Mouse (Mus musculus) kidney, postnatal 10 days (tissue): ENCODE data around the gene Hsd17b13.
"Not testable (repeated sequence)": the region's sequence is repeated elsewhere in the genome, so short reads cannot be mapped to it uniquely, and the experiment has no call there.

ENCODE experiments used
- DNase-seq: peaks from one replicate; pipeline ENCODE4 v3.0.0; 2021; ENCODE audit warnings: mixed read lengths

The Hsd17b13 gene

GRCm38 (mm10) chr5:103980705-103981560 is 3.7 kb upstream of the Hsd17b13 start:
- peak; percentile 32 for DNase-seq

DNA sequence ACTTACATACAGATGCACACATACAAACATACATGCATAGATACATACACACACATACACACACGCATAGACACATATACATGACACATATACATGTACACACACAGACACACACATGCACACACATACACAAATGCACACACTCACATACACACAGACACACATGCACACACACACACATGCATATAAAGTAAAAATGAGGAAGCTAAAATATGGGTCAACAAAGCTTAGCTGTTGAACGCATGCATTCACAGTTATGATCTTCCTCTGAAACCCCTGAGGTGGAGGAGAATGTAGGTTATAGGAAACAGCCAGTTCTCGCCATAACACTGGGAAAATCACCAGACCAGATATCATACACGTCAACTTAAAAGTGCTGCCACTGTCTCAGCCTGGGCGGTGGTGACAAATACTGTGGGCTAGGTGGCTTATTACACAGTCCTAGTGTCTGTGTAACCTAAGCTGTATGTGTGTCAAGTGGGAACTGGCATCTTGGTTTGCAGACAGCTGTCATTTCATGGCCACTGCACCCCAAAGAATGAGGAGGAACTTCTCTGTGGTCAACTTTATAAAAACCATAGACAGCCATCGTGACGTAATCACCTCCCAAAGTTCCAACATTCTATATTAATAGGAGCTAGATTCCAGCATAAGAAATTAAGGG is 829 bp upstream of the Hsd17b13 start:
- no peak for DNase-seq

- no peak for DNase-seq
Measured at GRCm38 (mm10) chr5:103975736-103976135, 1.5 kb downstream of the Hsd17b13 start.

- DNase-seq, result peak; percentile 18
Measured at GRCm38 (mm10) chr5:103972801-103973200, 4.4 kb downstream of the Hsd17b13 start.

DNA sequence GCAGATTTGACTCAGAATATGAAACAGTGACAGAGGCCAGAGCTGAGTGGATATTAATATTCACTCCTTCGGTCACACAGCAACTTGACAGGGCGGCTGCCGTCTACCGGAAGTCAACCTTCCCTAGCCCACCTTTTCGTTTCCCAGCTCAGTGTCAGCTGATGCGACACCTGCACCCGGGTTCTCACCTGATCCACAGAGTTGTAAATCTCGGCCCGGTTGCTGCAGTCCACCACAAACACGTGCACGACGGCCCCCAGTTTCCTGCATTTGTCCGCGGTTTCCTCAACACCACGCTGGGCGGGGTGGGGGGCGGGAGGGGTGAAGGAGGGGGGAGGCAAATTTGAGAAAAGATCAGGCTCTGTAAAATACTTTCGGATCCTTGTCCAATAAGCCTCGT is 4.8 kb downstream of the Hsd17b13 start:
- DNase-seq, result peak; percentile 26

GRCm38 (mm10) chr5:103971051-103971450 is 6.2 kb downstream of the Hsd17b13 start:
- no peak for DNase-seq

DNA sequence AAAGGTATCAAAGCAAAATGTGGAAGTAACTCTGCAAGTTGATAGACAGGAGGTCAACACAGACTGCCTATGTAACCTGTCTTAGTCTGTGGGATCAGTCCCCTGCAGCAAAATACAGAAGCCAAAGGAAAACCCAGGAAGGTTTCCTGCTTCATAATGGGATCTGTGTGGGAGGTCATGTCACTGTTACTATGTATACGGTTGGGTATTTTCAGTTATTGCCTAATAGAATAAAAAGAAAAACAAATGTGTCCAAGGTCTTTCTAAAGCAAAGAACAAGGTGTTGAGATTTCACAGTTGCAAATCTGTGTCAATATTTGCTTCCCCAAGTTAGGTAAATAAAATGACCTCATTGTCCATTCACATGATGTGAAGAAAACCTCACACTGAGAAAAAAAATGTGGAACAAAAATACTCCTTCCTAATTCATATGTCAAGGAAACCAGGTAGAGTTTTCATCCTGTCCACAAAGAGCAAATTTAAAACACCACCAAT is 14.2 kb downstream of the Hsd17b13 start:
- DNase-seq, result no peak

DNA sequence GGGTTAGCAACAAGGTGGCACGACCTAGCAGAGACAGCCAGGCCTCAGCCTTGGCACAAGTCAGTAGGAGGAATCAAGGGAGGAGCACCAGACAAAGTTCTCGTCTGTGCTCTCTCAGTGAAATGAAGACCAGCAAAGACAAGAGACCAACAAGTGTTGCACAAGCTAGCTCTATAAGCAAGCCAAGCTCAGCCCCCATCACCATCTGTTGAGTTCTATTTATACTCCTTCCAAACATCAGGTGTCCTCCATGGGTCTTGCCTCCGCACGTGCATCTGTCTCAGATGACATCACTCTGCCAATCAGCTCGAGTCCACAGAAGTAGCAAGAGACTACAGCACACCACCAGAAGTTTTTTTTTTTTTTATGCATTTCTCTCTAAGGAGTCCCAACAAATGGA is 22.6 kb downstream of the Hsd17b13 start:
- DNase-seq, result no peak

- DNase-seq, result no peak
Measured at GRCm38 (mm10) chr5:103953135-103954083, 23.8 kb downstream of the Hsd17b13 start.

DNA sequence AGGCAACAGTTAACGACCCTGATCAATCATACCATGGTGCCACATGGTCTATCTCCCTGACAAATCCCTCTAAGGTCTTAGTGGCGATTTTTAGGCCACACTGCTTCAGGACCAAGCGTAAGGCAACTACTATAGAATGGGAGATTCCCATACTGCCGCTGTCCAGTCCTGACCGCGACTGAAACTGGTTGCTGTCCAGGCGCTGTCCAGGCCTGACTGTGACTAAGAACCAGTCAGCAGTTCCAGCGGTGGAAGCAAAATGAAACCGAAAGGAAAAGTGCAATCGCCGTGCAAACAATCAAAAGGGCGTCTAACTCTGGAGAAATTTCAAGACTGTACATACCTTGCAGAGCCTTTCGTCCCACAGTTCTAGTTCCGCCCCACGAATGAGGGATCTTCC is 27.1 kb downstream of the Hsd17b13 start:
- not testable (repeated sequence) for DNase-seq

DNA sequence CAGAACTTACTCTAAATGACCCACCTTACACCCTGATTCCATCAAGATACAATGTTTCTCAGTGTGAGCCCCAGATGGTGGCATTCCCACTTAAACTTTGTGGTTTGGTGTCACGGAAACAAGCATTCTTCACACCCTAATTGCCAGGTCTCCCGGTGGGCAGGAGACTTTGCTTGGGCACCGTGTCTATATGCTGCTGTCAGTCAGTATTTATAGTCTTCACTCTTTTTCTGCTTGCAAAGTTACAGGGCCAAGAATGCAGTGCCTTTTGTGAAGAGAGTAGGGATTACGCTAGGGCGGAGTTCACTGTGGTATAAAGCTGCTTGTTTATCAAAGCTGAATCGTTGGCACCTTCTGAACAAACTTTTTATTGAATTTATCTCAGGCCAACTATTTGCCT is 34.0 kb downstream of the Hsd17b13 start:
- DNase-seq, result no peak

DNA sequence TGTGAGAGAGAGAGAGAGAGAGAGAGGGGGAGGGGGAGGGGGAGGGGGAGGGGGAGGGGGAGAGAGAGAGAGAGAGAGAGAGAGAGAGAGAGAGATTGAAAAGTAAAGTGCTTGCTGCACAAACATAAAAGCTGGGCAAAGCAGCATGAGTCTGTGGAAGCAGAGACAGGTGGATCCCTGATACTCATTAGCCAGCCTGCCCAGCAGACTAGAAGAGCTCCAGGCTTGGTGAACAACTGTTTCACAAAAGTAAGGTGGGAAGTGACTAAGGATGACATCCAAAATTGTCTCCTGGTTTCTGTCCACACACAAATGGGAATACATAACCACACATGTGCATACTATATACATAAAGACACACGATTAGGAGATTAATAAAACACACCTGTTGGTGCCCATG is 37.4 kb downstream of the Hsd17b13 start:
- no peak for DNase-seq

GRCm38 (mm10) chr5:103939350-103939652 is 37.9 kb downstream of the Hsd17b13 start:
- DNase-seq, result no peak

DNA sequence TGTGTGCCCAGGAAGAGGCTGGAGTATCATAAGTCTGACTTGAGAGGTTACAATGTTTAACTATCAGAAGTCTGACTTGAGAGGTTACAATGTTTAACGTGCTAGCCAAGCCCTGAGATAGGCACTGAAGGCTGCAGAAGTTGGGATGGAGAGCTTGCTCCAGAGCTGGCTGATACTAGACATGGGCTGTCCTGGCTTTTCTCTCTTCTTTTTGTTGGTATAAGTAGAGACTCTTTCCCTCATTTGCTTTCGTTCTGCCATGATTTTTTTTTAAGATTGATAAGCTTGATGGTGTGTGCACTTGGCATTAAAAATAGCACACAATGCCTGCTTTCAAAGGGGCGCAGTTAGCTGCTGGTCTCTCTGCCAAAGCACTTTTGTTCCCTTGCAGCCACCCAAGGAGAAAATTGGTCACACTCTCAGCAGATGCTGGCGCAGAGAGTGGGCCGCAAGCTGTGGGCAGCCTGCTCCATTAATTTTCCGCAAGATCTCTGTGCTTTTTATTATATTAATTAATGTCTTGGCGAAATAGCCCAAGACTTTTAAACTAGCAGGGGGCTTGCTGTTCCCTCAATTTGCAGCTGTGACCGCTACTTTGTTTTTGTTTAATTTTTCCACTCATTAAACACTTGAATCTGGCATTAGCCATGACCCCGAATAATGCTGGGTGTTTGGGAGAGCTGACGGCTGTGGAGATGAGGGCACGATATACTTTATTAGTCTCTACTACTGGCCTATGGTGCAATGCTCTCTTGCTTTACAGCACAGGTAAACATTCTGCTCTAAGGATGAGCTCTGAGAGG is 38.5 kb downstream of the Hsd17b13 start:
- no peak for DNase-seq

GRCm38 (mm10) chr5:103936906-103937589 is 40.2 kb downstream of the Hsd17b13 start:
- peak; percentile 34 for DNase-seq

GRCm38 (mm10) chr5:103931924-103932323 is 45.3 kb downstream of the Hsd17b13 start:
- DNase-seq, result not testable (repeated sequence)

DNA sequence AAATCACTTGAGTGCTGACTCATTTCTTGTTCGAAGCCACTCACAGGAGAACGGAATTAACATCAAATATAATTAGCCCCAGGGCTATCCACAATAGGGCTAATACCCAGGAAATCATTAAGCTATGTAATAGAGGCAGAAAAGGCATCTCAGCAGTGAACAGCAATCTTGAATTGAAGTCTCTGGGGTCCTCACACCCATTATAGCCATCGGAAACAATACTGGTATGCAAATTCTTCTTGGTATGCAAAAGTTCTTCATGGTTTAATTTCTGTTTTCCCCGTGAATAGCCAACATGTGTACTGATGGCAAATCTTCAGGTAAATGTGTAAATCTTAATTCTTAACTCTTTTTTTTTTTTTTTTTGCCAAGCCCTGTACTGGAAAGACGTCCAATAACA is 46.7 kb downstream of the Hsd17b13 start:
- DNase-seq, result no peak

GRCm38 (mm10) chr5:103928196-103928550 is 49.0 kb downstream of the Hsd17b13 start:
- no peak for DNase-seq

DNA sequence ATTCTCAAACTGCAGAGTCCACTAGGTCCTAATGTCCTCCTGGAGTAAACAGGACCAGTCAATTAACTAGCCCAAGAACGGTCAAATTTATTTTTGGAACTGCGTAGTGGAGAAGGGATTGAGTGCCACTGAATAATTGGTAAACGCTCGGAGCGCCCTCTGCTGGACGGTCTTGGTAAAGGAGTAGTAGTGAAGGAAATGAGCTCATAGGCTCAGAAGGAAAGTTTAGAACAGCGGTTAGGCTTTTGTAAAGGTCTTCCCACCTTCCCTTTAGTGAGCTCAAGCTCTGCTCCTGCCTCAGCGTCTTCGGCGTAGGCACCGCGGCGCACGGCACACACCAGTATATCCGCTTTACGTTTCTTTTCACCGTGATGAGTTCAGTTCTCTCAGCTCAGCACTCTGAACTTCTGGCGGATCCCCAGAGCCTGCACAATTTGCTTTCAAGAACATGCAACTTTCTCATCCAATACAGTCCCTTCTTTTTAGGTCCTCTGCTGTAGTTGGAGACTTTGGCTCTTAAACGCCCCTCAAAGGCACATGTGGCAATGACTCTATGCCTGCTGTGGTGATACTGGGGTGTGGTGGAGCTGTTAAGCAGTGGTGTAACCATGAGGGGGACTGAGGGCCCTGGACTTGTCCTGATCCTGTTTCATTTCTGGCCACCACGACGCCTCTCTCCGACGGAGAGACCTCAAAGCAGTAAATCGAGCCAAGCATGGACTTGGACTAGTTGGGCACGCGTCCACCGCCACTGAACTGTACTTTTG is 49.6 kb downstream of the Hsd17b13 start:
- DNase-seq, result peak; percentile 97

DNA sequence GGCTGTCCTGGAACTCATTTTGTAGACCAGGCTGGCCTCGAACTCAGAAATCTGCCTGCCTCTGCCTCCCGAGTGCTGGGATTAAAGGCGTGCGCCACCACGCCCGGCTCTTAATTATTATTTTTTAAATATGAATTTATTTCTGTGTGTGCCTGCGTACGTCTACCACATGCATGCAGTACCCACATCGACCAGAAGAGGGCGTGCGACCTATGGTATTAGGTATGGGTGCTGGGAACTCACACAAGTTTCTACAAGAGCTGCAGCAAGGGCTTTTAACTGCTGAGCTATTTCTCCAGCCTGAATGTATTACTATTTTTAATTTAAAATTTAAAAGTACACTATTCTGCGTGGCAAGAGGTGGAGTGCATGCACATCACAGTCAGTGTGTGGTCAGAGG is 50.8 kb downstream of the Hsd17b13 start:
- peak; percentile 32 for DNase-seq

- DNase-seq, result no peak
Measured at GRCm38 (mm10) chr5:103923755-103924154, 53.5 kb downstream of the Hsd17b13 start.
